Mouse (Mus musculus) intestine, embryonic 14.5 days (tissue): ENCODE results near the gene Afg3l1. TPM values are rescaled to one million over a fixed set of nuclear protein-coding genes. Genes with fewer than 3 reads are reported as not detected.
"Not testable (repeated sequence)": the region's sequence is repeated elsewhere in the genome, so short reads cannot be mapped to it uniquely, and the experiment has no call there.

ENCODE experiments used
- ATAC-seq: fragments of 200-750 bp; cut with Nextera tagmentation; replicated peaks from 2 replicates; pipeline ENCODE4 v1.8.0; 2017; ENCODE audit warnings: low read depth, moderate number of reproducible peaks, moderate TSS enrichment, moderate library complexity; ENCODE audit not compliant: low FRiP score, low TSS enrichment
- DNase-seq: peaks from one replicate; pipeline ENCODE4 v3.0.0-alpha.2; 2018; ENCODE audit warnings: low spot score
- H3K27ac ChIP-seq: fragments of 300-500 bp; sonication (generic); 2 replicates; pipeline ENCODE4 v1.5.1; 2014; ENCODE audit warnings: low read depth, mild to moderate bottlenecking, control low read depth
- H3K27me3 ChIP-seq: fragments of 300-500 bp; sonication (generic); replicated peaks from 2 replicates; pipeline ENCODE4 v1.6.1; 2014; ENCODE audit warnings: low read length, control low read depth; ENCODE audit not compliant: control insufficient read depth, insufficient read depth
- H3K36me3 ChIP-seq: fragments of 300-500 bp; sonication (generic); 2 replicates; pipeline ENCODE4 v1.6.1; 2014; ENCODE audit warnings: low read length, control low read depth; ENCODE audit not compliant: control insufficient read depth, insufficient read depth
- H3K4me1 ChIP-seq: fragments of 300-500 bp; sonication (generic); replicated peaks from 2 replicates; pipeline ENCODE4 v1.6.1; 2014; ENCODE audit warnings: low read length, control low read depth, mixed read lengths; ENCODE audit not compliant: control insufficient read depth, insufficient read depth
- H3K4me2 ChIP-seq: fragments of 300-500 bp; sonication (generic); 2 replicates; pipeline ENCODE4 v1.6.1; 2014; ENCODE audit warnings: low read length
- H3K4me3 ChIP-seq: fragments of 300-500 bp; sonication (generic); 2 replicates; pipeline ENCODE4 v1.5.1; 2014; ENCODE audit warnings: low read depth, low read length, control low read depth, mixed read lengths
- H3K9ac ChIP-seq: fragments of 300-500 bp; sonication (generic); 2 replicates; pipeline ENCODE4 v1.6.1; 2014; ENCODE audit warnings: mild to moderate bottlenecking, low read length
- H3K9me3 ChIP-seq: fragments of 300-500 bp; sonication (generic); 2 replicates; pipeline ENCODE4 v1.6.1; 2016; ENCODE audit warnings: low read length, control low read depth; ENCODE audit not compliant: control insufficient read depth
- WGBS: fragments of 180-500 bp; shearing (Covaris S2); extraction: QIAGEN DNeasy Blood & Tissue Kit; methylation state at CpG from one replicate; pipeline ENCODE4 v1.1.7; 2014; 5-methylcytosine and 5-hydroxymethylcytosine counted together
- polyA plus RNA-seq: library from polyadenylated mRNA; unstranded; fragments of >200 nt; fragmentation: Nextera tagmentation; extraction: Ambion mirVana; gene quantifications from 2 replicates; pipeline ENCODE4 v1.2.1, GENCODE M21; 2014

Gene Afg3l1
- polyA plus RNA-seq, 1 experiment from 2014 or later, result 36.8 TPM

GRCm38 (mm10) chr8:123515540-123515897 is 37.8 kb downstream of the Afg3l1 start:
- Histone ChIP-seq H3K4me3 (no peak overlapping the region; the same call in 1 of the 2 replicates), H3K27ac (no peak overlapping the region), H3K9ac (no peak overlapping the region), H3K4me1 (peaks cover 13% of the 10 kb centered on the region), H3K27me3 (peaks cover 28% of the 10 kb centered on the region), H3K9me3 (no peaks in the 10 kb centered on the region), H3K4me2 (peak overlapping the region; percentile 86), H3K36me3 (peaks cover 2% of the 10 kb centered on the region; the same call in 1 of the 2 replicates)
- WGBS, result 1% methylated on average over 10 of the region's 11 CpGs
- DNase-seq (peak; percentile 52), ATAC-seq (no peak)

GRCm38 (mm10) chr8:123516596-123516995 is 38.9 kb downstream of the Afg3l1 start:
- ATAC-seq (no peak), DNase-seq (no peak)
- Histone ChIP-seq H3K36me3 (peaks cover 10% of the 10 kb centered on the region), H3K9me3 (no peaks in the 10 kb centered on the region), H3K9ac (no peak overlapping the region), H3K27ac (no peak overlapping the region), H3K4me1 (peaks cover 13% of the 10 kb centered on the region), H3K4me2 (no peak overlapping the region), H3K4me3 (no peak overlapping the region), H3K27me3 (peaks cover 28% of the 10 kb centered on the region)
- 46% methylated on average over 2 of the region's 2 CpGs for whole genome bisulfite sequencing

GRCm38 (mm10) chr8:123518172-123518571 is 40.5 kb downstream of the Afg3l1 start:
- H3K9me3 ChIP-seq, result no peaks in the 10 kb centered on the region
- peak overlapping the region; percentile 94 for H3K4me2 ChIP-seq
- ATAC-seq (no peak), DNase-seq (no peak)
- H3K9ac ChIP-seq, result no peak overlapping the region
- 39% methylated on average over 10 of the region's 10 CpGs for WGBS
- H3K27ac ChIP-seq, result no peak overlapping the region
- peaks cover 26% of the 10 kb centered on the region for H3K36me3 ChIP-seq
- peak overlapping the region; percentile 81 for H3K4me3 ChIP-seq
- peaks cover 22% of the 10 kb centered on the region for H3K27me3 ChIP-seq
- H3K4me1 ChIP-seq, result peaks cover 13% of the 10 kb centered on the region

GRCm38 (mm10) chr8:123518667-123519066 is 41.0 kb downstream of the Afg3l1 start, which contains the start of gene Gas8:
TSS of gene Gas8 (plus strand) at chr8:123518834.
- peaks cover 13% of the 10 kb centered on the region for H3K4me1 ChIP-seq
- H3K27me3 ChIP-seq, result peaks cover 18% of the 10 kb centered on the region
- peak within 1 kb of the TSS; percentile 73 for H3K9ac ChIP-seq
- H3K4me3 ChIP-seq, result peak within 1 kb of the TSS; percentile 81
- no peaks in the 10 kb centered on the region for H3K9me3 ChIP-seq
- H3K36me3 ChIP-seq, result peaks cover 31% of the 10 kb centered on the region
- DNase-seq (peak; percentile 93), ATAC-seq (peak; percentile 88)
- H3K4me2 ChIP-seq, result peak within 1 kb of the TSS; percentile 94
- H3K27ac ChIP-seq, result no peak within 1 kb of the TSS
- 0% methylated on average over 20 of the region's 20 CpGs for WGBS

GRCm38 (mm10) chr8:123520048-123520447 is 42.3 kb downstream of the Afg3l1 start:
- DNase-seq, ATAC-seq, H3K4me1 ChIP-seq, H3K27me3 ChIP-seq, H3K4me3 ChIP-seq, H3K4me2 ChIP-seq, H3K9ac ChIP-seq, H3K9me3 ChIP-seq, H3K27ac ChIP-seq: not testable (repeated sequence)
- H3K36me3 ChIP-seq, result peaks cover 44% of the 10 kb centered on the region
- WGBS, result 89% methylated on average over 1 of the region's 1 CpGs

- ATAC-seq, result no peak
- DNase-seq, result no peak
- Histone ChIP-seq H3K27ac (no peak overlapping the region), H3K4me3 (no peak overlapping the region), H3K9me3 (no peaks in the 10 kb centered on the region), H3K36me3 (peaks cover 98% of the 10 kb centered on the region), H3K4me2 (no peak overlapping the region), H3K27me3 (no peaks in the 10 kb centered on the region), H3K9ac (no peak overlapping the region), H3K4me1 (no peaks in the 10 kb centered on the region)
- WGBS, result 90% methylated on average over 25 of the region's 25 CpGs
These were observed 50.2 kb downstream of the Afg3l1 start for GRCm38 (mm10) chr8:123527720-123528489.

- Histone ChIP-seq H3K36me3 (peaks cover 43% of the 10 kb centered on the region), H3K4me2 (no peak overlapping the region), H3K4me1 (no peaks in the 10 kb centered on the region), H3K9ac (no peak overlapping the region), H3K9me3 (no peaks in the 10 kb centered on the region), H3K27me3 (no peaks in the 10 kb centered on the region; the same call in 1 of the 2 replicates), H3K27ac (no peak overlapping the region), H3K4me3 (no peak overlapping the region)
- 0 out of 2 replicates have a peak, but pooled peaks have one; percentile 60 for ATAC-seq
- WGBS, result 83% methylated on average over 9 of the region's 9 CpGs
- DNase-seq, result no peak
These were observed 58.7 kb downstream of the Afg3l1 start for GRCm38 (mm10) chr8:123536242-123536989.

GRCm38 (mm10) chr8:123536990-123537380 is 59.3 kb downstream of the Afg3l1 start:
- Histone ChIP-seq H3K4me2 (no peak overlapping the region), H3K4me3 (no peak overlapping the region), H3K9me3 (no peaks in the 10 kb centered on the region), H3K9ac (no peak overlapping the region), H3K27ac (no peak overlapping the region), H3K27me3 (no peaks in the 10 kb centered on the region; the same call in 1 of the 2 replicates), H3K4me1 (no peaks in the 10 kb centered on the region), H3K36me3 (peaks cover 38% of the 10 kb centered on the region)
- WGBS, result 23% methylated on average over 10 of the region's 10 CpGs
- ATAC-seq (no peak), DNase-seq (no peak)
